Mouse (Mus musculus) neural tube, postnatal 0 days (tissue): ENCODE results near the gene Mllt6. TPM values are rescaled to one million over a fixed set of nuclear protein-coding genes. Genes with fewer than 3 reads are reported as not detected.

ENCODE experiments used
- microRNA-seq: library from miRNA; unstranded; fragments of <30 nt; microRNA quantifications from one replicate; pipeline ENCODE4, GENCODE M21; 2016
- polyA plus RNA-seq: library from polyadenylated mRNA; unstranded; fragments of >200 nt; fragmentation: Nextera tagmentation; extraction: Ambion mirVana; gene quantifications from 2 replicates; pipeline ENCODE4 v1.2.1, GENCODE M21; 2015

The Mllt6 gene
- 1.8 and 2.6 TPM in 2 replicates for polyA plus RNA-seq

DNA sequence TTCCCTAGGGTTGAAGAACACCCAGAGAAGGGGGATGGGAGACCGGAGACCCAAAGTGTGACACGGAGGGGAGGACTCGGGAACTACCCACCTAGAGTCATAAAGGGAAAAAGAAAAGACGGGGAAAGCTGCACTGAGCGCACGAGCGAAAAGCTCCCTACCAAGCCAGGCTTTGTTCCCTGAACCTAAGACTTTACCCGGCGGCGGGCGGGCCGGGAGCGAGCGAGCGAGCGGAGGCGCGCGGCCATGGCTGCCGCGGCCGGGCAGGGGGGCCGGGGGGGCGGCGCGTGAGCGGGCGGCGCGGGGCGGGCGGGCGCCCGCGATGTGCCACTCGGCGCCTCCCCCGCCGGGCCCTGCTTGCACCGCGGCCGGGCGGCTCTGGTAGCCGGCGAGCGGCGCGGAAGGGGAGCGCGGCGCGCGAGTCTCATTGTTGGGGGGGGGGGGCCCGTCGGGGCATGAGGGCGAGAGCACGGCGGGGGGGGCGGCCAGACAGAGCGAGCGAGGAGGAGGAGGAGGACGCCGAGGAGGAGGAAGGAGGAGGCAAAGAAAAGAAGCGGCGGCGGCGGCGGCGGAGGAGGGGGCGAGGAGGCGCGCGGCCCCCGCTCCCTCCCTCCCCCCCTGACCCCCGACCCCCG is at the start of gene Mllt6:
TSS of gene Mllt6 (plus strand) at position 522 of the 635 bp plus-strand sequence.

DNA sequence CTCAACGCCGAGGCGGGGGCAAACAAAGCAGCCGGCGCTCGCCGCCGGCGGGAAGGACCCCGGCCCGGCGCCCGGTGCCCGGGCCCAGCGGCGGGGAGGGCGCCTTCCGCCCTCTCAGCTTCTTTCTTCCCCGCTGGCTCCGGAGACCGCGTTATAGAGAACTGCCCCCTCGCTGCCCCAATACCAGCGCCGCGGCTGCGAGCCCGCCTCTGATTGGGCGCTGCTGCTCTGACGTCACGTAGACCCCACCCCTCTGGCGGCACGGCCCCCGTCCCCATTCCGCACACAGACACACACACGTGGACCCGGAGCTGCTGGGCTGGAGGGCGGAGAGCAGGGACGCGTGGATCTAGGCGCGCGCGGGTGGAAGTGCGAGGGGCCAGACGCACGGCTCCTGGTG is 33.6 kb upstream of the Mllt6 start, which contains the start of gene Epop:
TSS of gene Epop (minus strand) at position 127 of the 400 bp plus-strand sequence.

DNA sequence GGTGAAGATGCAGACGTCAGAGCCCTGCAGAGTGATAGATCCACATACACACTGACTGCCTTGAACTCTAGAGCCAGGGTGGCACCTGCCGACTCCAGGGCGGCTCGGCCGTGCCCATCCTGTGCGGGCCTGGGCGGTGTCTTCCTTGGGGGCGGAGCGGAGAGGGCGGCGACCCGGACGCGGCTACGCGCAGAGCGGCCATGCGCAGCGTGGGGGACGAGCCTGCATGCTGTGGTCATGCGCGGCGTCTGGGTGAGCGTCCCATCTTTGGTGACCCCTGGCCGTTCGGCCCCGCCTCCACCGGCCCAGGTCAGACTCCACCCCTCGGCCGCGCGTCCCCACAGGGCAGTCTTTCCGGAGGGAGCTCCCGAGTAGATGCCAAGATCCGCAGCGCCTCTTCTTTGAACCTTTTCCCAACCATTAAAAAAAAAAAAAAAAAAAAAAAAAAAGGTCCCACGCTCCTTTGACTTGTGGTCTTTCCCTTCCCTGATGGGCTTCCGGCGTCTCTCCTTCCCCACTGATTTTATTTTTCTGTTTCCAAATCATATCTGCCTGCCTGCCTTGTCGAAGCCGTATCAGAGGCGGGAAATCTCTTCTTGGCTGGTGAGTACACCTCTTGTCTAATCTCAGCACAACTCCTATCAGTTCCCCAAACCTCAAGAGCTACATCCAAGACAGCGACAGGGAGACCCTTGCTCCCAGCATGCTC is 22.6 kb downstream of the Mllt6 start, which contains the start of gene Cisd3:
TSS of gene Cisd3 (plus strand) at position 214 of the 709 bp plus-strand sequence.

DNA sequence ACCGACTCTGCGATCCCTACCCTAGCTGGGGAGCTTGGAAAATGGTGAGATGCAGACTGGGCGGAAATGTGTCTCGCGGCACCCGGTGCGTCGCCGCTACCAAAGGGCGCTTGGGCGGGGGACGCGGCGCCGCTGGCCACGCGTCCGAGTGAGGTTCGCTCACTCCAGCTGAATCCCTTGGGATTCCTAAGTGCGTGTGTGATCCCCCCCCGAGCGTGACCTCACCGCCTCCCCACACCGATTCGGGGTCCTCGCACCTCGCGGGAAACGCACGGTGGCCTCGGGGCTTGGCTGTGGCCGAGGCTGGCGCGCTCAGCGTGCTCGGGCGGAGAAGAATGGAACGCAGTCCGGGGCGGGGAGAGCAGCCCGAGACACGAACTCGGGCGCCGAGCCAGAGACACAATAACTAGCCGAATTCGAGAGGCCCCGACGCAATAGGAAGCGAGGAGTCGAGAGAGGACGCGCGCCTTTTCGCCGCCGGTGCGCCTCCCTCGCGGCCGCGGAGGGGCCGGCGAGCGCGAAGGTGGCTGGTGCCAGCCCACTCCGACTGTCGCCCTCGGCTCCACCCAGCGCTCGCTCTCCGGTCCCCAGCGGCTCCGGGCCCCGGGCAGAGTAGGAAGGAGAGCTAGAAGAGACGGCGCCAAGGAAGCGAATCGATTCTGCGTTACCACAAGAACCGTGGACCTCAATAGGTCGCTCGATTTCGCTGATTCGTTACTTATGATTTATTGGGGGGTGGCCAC is 37.0 kb downstream of the Mllt6 start, which contains the start of gene Pcgf2:
TSS of gene Pcgf2 (minus strand) at position 495 of the 743 bp plus-strand sequence.

GRCm38 (mm10) chr11:97703039-97703826 is 40.0 kb downstream of the Mllt6 start, which contains the start of gene Psmb3:
Psmb3 (plus strand) TSS chr11:97703399.

Small RNA genes within 50 kb of the gene (microRNA-seq; reads per million reads assigned to microRNA genes)
- gene Gm24158 (not detected), gene Mir6927 (not detected)

Other genes starting within 250 kb of the Mllt6 start
- 12.0 and 13.5 TPM in 2 replicates for gene Arhgap23, start 247.9 kb upstream of the Mllt6 start, polyA plus RNA-seq
- 0.78 and 0.79 TPM in 2 replicates for gene 4933428G20Rik, start 163.1 kb upstream of the Mllt6 start, polyA plus RNA-seq
- gene Srcin1, start 87.2 kb upstream of the Mllt6 start, polyA plus RNA-seq = 16.2 and 17.6 TPM in 2 replicates
- 2.5 and 3.6 TPM in 2 replicates for gene Epop, start 33.7 kb upstream of the Mllt6 start, polyA plus RNA-seq
- 57.5 and 58.6 TPM in 2 replicates for gene Cisd3, start 22.4 kb downstream of the Mllt6 start, polyA plus RNA-seq
- 12.8 and 18.4 TPM in 2 replicates for gene Pcgf2, start 37.1 kb downstream of the Mllt6 start, polyA plus RNA-seq
- gene Psmb3, start 40.0 kb downstream of the Mllt6 start, polyA plus RNA-seq = 528 and 544 TPM in 2 replicates
- 5.4 and 5.6 TPM in 2 replicates for gene Pip4k2b, start 81.3 kb downstream of the Mllt6 start, polyA plus RNA-seq
- 12.0 and 12.6 TPM in 2 replicates for gene Cwc25, start 103.1 kb downstream of the Mllt6 start, polyA plus RNA-seq
- gene 1700001P01Rik, start 112.5 kb downstream of the Mllt6 start, polyA plus RNA-seq = 0.26 and 0.53 TPM in 2 replicates
- gene Rpl23, start 119.0 kb downstream of the Mllt6 start, polyA plus RNA-seq = 338 and 378 TPM in 2 replicates
- 111 and 130 TPM in 2 replicates for gene Lasp1, start 135.6 kb downstream of the Mllt6 start, polyA plus RNA-seq
- 44.2 and 46.7 TPM in 2 replicates for gene B230217C12Rik, start 177.4 kb downstream of the Mllt6 start, polyA plus RNA-seq
- 0.25 and 0.45 TPM in 2 replicates for gene Fbxo47, start 220.7 kb downstream of the Mllt6 start, polyA plus RNA-seq